Mouse (Mus musculus) embryonic fibroblast, embryonic 13.5 days (primary cell): ENCODE measurements around the gene Cntnap2.

Experiments
- CTCF ChIP-seq: IDR thresholded peaks from 2 replicates; pipeline ENCODE4 v1.5.1; 2011; ENCODE audit warnings: mild to moderate bottlenecking, control low read depth, low read length, moderate library complexity, borderline replicate concordance; ENCODE audit not compliant: insufficient read depth
- POLR2A ChIP-seq: IDR thresholded peaks from 2 replicates; pipeline ENCODE4 v1.6.1; 2011; ENCODE audit warnings: low read depth, mild to moderate bottlenecking, control low read depth, low read length, moderate library complexity

- TF ChIP-seq POLR2A (no peak), CTCF (no peak)
Observed at GRCm38 (mm10) chr6:45062214-45062997, 3.2 kb downstream of the Cntnap2 start.
